Mouse (Mus musculus) kidney, postnatal 10 days (tissue): ENCODE data around the gene Susd2.

Experiments
- DNase-seq: peaks from one replicate; pipeline ENCODE4 v3.0.0; 2021; ENCODE audit warnings: mixed read lengths

The Susd2 gene

GRCm38 (mm10) chr10:75651381-75652068 lies 7.7 kb upstream of the Susd2 start:
- peak; percentile 34 for DNase-seq

- no peak for DNase-seq
These were observed 6.6 kb upstream of the Susd2 start for GRCm38 (mm10) chr10:75650306-75650902.

GRCm38 (mm10) chr10:75649406-75649995 lies 5.7 kb upstream of the Susd2 start:
- no peak for DNase-seq

GRCm38 (mm10) chr10:75649001-75649400 lies 5.2 kb upstream of the Susd2 start:
- DNase-seq, result no peak

- no peak for DNase-seq
These were observed 4.3 kb upstream of the Susd2 start for GRCm38 (mm10) chr10:75648091-75648490.

- DNase-seq, result peak; percentile 73
These were observed 3.6 kb upstream of the Susd2 start for GRCm38 (mm10) chr10:75647362-75647761.

- DNase-seq, result no peak
These were observed 2.6 kb upstream of the Susd2 start for GRCm38 (mm10) chr10:75646406-75646805.

GRCm38 (mm10) chr10:75645616-75646015 lies 1.8 kb upstream of the Susd2 start:
- DNase-seq, result no peak

- DNase-seq, result no peak
These were observed 917 bp downstream of the Susd2 start for GRCm38 (mm10) chr10:75642891-75643290.

- peak; percentile 36 for DNase-seq
These were observed 1.4 kb downstream of the Susd2 start for GRCm38 (mm10) chr10:75642436-75642835.

GRCm38 (mm10) chr10:75641721-75642222 lies 2.0 kb downstream of the Susd2 start:
- DNase-seq, result peak; percentile 5

- peak; percentile 3 for DNase-seq
These were observed 6.1 kb downstream of the Susd2 start for GRCm38 (mm10) chr10:75637711-75638110.

GRCm38 (mm10) chr10:75636084-75636786 lies 7.6 kb downstream of the Susd2 start:
- no peak for DNase-seq

GRCm38 (mm10) chr10:75635693-75636055 lies 8.1 kb downstream of the Susd2 start:
- DNase-seq, result peak; percentile 85

- peak; percentile 6 for DNase-seq
These were observed 8.7 kb downstream of the Susd2 start for GRCm38 (mm10) chr10:75635019-75635692.

- peak; percentile 4 for DNase-seq
These were observed 9.2 kb downstream of the Susd2 start for GRCm38 (mm10) chr10:75634610-75635009.

GRCm38 (mm10) chr10:75633576-75634139 lies 10.2 kb downstream of the Susd2 start:
- peak; percentile 3 for DNase-seq

GRCm38 (mm10) chr10:75633048-75633447 lies 10.8 kb downstream of the Susd2 start:
- DNase-seq, result peak; percentile 14

- DNase-seq, result peak; percentile 27
These were observed 11.2 kb downstream of the Susd2 start for GRCm38 (mm10) chr10:75632633-75633032.

GRCm38 (mm10) chr10:75627490-75627889 lies 16.3 kb downstream of the Susd2 start:
- peak; percentile 26 for DNase-seq

GRCm38 (mm10) chr10:75626991-75627390 lies 16.8 kb downstream of the Susd2 start:
- no peak for DNase-seq

GRCm38 (mm10) chr10:75625920-75626319 lies 17.9 kb downstream of the Susd2 start:
- DNase-seq, result no peak
